Mouse (Mus musculus): Measurements from ENCODE around the gene Fblim1. TPM values are rescaled to one million over a fixed set of nuclear protein-coding genes. Genes with fewer than 3 reads are reported as not detected.

The Fblim1 gene
- polyA plus RNA-seq, 1 experiment = 8.4 TPM

GRCm38 (mm10) chr4:141602523-141603223 is 3.2 kb downstream of the Fblim1 start:
- no peak for TF ChIP-seq POLR2A (IDR thresholded peaks at IDR 0.05; ENCODE audit: low read depth, low read length)
- TF ChIP-seq CTCF (IDR thresholded peaks at IDR 0.05; ENCODE audit: extremely low read depth, insufficient read depth, insufficient read length, insufficient replicate concordance) = no peak
- Histone ChIP-seq H3K27ac (ENCODE audit: insufficient read depth, low read length) (no peak overlapping the region), H3K4me1 (ENCODE audit: control insufficient read depth, insufficient read depth, insufficient read length) (no peaks in the 10 kb centered on the region; the same call in 1 of the 2 replicates), H3K27me3 (ENCODE audit: control insufficient read depth, insufficient read depth, low read length) (peaks cover 18% of the 10 kb centered on the region), H3K36me3 (ENCODE audit: control insufficient read depth, insufficient read depth, low read length) (no peaks in the 10 kb centered on the region), H3K4me3 (ENCODE audit: extremely low read depth, insufficient read depth, insufficient read length) (no peak overlapping the region)
- whole genome bisulfite sequencing = 74% methylated on average over 11 of the region's 11 CpGs
- DNase-seq (ENCODE audit: low read depth in 1 of 2, low spot score in 2 of 2) = no peak

DNA sequence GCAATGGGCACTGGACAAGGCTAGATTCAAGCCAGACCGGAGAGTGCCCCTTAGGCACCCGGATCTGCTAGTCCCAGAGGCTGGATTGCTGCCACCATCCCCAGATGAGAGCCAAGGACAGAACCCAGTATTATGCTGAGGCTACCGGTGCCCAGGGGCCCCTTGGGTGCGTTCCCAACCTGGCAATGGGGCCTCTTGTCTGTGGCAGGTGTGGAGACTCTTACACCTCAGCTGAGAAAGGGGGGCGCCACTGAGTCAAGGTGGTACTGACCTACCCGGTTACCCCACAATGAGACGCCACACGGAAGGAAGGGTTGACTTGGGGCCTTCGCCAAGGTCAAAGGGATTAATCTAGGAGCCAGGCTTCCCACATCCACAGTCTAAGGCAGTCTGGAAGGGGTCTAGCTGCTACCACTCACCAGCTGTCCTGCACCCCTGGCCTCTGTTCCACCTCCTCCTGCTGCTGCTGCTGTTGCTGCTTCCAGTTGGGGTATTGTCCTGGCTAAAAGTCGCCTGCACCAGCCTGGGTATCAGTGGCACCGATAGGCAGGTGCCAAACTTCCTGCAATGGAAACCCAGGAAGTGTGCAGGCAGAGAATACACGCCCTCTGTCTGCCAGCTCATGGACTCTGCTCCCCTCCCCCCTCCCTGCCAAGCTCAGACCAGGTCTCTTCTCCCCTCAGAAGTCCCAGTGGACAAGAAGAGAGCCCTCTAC is 4.6 kb downstream of the Fblim1 start:
- Histone ChIP-seq H3K27me3 (ENCODE audit: control insufficient read depth, insufficient read depth, low read length) (peaks cover 18% of the 10 kb centered on the region), H3K4me3 (ENCODE audit: extremely low read depth, insufficient read depth, insufficient read length) (no peak overlapping the region), H3K4me1 (ENCODE audit: control insufficient read depth, insufficient read depth, insufficient read length) (no peaks in the 10 kb centered on the region; the same call in 1 of the 2 replicates), H3K27ac (ENCODE audit: insufficient read depth, low read length) (no peak overlapping the region), H3K36me3 (ENCODE audit: control insufficient read depth, insufficient read depth, low read length) (no peaks in the 10 kb centered on the region)
- WGBS = 73% methylated on average over 12 of the region's 12 CpGs
- TF ChIP-seq POLR2A (IDR thresholded peaks at IDR 0.05; ENCODE audit: low read depth, low read length) (no peak), CTCF (IDR thresholded peaks at IDR 0.05; ENCODE audit: extremely low read depth, insufficient read depth, insufficient read length, insufficient replicate concordance) (no peak)
- DNase-seq (ENCODE audit: low read depth in 1 of 2, low spot score in 2 of 2) = no peak

GRCm38 (mm10) chr4:141600364-141600763 is 5.5 kb downstream of the Fblim1 start:
- H3K4me3 ChIP-seq (ENCODE audit: extremely low read depth, insufficient read depth, insufficient read length) = no peak overlapping the region
- H3K36me3 ChIP-seq (ENCODE audit: control insufficient read depth, insufficient read depth, low read length) = no peaks in the 10 kb centered on the region
- peaks cover 18% of the 10 kb centered on the region for H3K27me3 ChIP-seq (ENCODE audit: control insufficient read depth, insufficient read depth, low read length)
- no peak for DNase-seq (ENCODE audit: low read depth in 1 of 2, low spot score in 2 of 2)
- H3K4me1 ChIP-seq (ENCODE audit: control insufficient read depth, insufficient read depth, insufficient read length) = no peaks in the 10 kb centered on the region; the same call in 1 of the 2 replicates
- no peak overlapping the region for H3K27ac ChIP-seq (ENCODE audit: insufficient read depth, low read length)
- 83% methylated on average over 6 of the region's 6 CpGs for WGBS
- no peak for TF ChIP-seq CTCF (IDR thresholded peaks at IDR 0.05; ENCODE audit: extremely low read depth, insufficient read depth, insufficient read length, insufficient replicate concordance)
- no peak for TF ChIP-seq POLR2A (IDR thresholded peaks at IDR 0.05; ENCODE audit: low read depth, low read length)

- no peaks in the 10 kb centered on the region for H3K36me3 ChIP-seq (ENCODE audit: control insufficient read depth, insufficient read depth, low read length)
- H3K27me3 ChIP-seq (ENCODE audit: control insufficient read depth, insufficient read depth, low read length) = peaks cover 18% of the 10 kb centered on the region
- peak overlapping the region; percentile 24; the same call in 1 of the 2 replicates for H3K4me3 ChIP-seq (ENCODE audit: extremely low read depth, insufficient read depth, insufficient read length)
- DNase-seq (ENCODE audit: low read depth in 1 of 2, low spot score in 2 of 2) = no peak
- H3K4me1 ChIP-seq (ENCODE audit: control insufficient read depth, insufficient read depth, insufficient read length) = no peaks in the 10 kb centered on the region; the same call in 1 of the 2 replicates
- peak overlapping the region; percentile 32; the same call in 1 of the 2 replicates for H3K27ac ChIP-seq (ENCODE audit: insufficient read depth, low read length)
- WGBS = 4% methylated on average over 48 of the region's 57 CpGs
- TF ChIP-seq POLR2A (IDR thresholded peaks at IDR 0.05; ENCODE audit: low read depth, low read length) = no peak
- no peak for TF ChIP-seq CTCF (IDR thresholded peaks at IDR 0.05; ENCODE audit: extremely low read depth, insufficient read depth, insufficient read length, insufficient replicate concordance)
Measured at GRCm38 (mm10) chr4:141599251-141600141, 6.4 kb downstream of the Fblim1 start.

DNA sequence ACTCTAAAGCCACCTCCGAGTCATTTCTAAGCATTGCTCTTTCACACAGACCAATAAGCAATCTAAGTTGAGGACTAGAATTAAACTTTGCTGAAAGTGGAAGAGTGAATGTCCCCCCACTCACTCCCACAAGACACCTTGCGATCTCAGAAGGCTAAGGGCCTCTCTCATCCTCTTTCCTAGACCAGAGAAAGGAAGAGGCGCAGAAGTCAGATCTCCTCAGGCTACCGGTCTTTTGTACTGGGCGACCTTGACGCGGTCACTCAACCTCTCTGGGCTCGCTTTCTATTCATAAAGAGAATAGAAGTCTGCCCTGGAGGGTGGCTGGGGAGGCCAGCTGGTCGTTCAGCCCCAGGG is 7.0 kb downstream of the Fblim1 start:
- peaks cover 18% of the 10 kb centered on the region for H3K27me3 ChIP-seq (ENCODE audit: control insufficient read depth, insufficient read depth, low read length)
- no peak overlapping the region for H3K4me3 ChIP-seq (ENCODE audit: extremely low read depth, insufficient read depth, insufficient read length)
- H3K4me1 ChIP-seq (ENCODE audit: control insufficient read depth, insufficient read depth, insufficient read length) = no peaks in the 10 kb centered on the region; the same call in 1 of the 2 replicates
- WGBS = 10% methylated on average over 9 of the region's 9 CpGs
- peak overlapping the region; percentile 32; the same call in 1 of the 2 replicates for H3K27ac ChIP-seq (ENCODE audit: insufficient read depth, low read length)
- H3K36me3 ChIP-seq (ENCODE audit: control insufficient read depth, insufficient read depth, low read length) = no peaks in the 10 kb centered on the region
- no peak for TF ChIP-seq POLR2A (IDR thresholded peaks at IDR 0.05; ENCODE audit: low read depth, low read length)
- DNase-seq (ENCODE audit: low read depth in 1 of 2, low spot score in 2 of 2) = no peak

DNA sequence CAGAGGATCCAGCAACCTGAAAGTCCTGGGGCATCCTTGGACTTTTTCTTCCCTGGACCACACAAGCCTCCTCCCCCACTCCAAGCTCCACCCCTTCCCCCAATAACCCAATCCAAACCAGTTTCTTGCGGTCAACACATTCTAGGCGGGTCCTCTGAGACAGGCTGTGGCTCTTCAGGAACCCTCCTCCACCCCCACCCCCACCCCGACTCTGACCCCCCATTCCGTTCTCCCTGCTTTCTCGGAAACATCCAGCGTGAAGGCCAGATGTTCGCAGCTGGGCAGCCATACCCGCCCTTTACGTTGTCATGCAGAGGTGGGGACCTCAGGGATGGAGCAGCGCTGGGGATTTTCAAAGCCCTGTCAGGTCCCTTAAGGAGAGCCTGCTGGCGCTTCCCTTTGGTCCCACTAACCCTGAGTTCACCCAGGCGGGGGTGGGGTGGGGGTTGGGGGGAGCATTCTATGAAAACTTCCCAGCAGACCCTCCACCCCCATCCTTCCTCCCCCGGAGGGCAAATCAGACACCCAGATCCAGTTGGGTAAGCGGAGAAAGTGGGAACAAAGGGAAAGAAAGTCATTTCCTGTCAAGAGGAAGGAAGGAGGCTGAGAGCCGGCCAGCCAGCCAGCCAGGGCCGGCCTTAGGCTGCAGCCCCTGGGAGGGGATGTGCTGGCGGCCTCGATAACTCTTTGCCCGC is 7.5 kb downstream of the Fblim1 start:
- Histone ChIP-seq H3K27me3 (ENCODE audit: control insufficient read depth, insufficient read depth, low read length) (peaks cover 18% of the 10 kb centered on the region), H3K27ac (ENCODE audit: insufficient read depth, low read length) (peak overlapping the region; percentile 32; the same call in 1 of the 2 replicates), H3K4me3 (ENCODE audit: extremely low read depth, insufficient read depth, insufficient read length) (no peak overlapping the region), H3K4me1 (ENCODE audit: control insufficient read depth, insufficient read depth, insufficient read length) (no peaks in the 10 kb centered on the region; the same call in 1 of the 2 replicates), H3K36me3 (ENCODE audit: control insufficient read depth, insufficient read depth, low read length) (no peaks in the 10 kb centered on the region)
- TF ChIP-seq POLR2A (IDR thresholded peaks at IDR 0.05; ENCODE audit: low read depth, low read length) (no peak), CTCF (IDR thresholded peaks at IDR 0.05; ENCODE audit: extremely low read depth, insufficient read depth, insufficient read length, insufficient replicate concordance) (no peak)
- 13% methylated on average over 19 of the region's 19 CpGs for WGBS
- DNase-seq (ENCODE audit: low read depth in 1 of 2, low spot score in 2 of 2) = no peak

Measured in spleen, adult 2 months (tissue).